Mouse (Mus musculus): ENCODE measurements at regions not wholly inside any gene's neighbourhood (a gene's known extent, or its start where the extent isn't known, plus 50 kb on each side); places are given as distances from the start of the nearest gene placed in this dataset.

DNA sequence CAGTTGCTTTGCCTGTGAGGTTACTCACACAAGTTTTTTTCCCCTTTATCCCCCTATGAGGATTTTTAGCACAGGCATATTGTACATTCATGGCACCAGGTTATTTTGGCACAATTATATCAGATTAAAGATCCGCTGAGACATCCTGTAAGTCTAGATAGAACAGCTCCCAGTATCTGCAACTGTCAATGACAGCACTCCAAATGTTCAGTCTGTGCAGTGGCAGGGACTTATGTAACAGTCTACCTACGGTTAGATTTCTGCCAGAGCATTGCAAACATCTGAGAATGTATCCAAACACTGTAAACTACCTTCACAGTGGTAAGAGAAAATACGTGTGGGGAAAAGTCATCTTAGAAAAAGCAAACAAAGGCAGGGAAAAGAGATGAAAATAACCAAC is 163.5 kb upstream of the Kcnh7 start:
- no peak for DNase-seq (ENCODE audit: low read depth, low spot score)

DNA sequence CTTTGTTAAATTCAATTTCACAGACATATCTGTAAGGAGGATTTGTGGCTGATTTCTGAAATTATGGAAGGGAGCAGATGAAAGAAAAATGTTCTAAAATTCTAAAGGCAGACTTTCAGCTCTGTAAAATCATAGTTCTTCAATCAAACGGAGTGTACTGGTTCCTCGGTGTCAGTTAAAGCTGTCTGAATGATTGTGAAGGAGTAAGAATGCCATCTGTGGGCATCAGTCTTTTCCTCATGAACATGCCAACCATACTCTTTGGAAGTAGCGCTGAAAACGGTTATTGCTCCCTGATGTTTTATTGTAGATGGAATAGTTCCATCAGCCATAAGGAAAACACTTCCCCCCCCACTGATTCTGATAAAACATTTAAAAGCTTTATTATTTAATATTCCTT is 142.7 kb upstream of the Kcnh7 start:
- DNase-seq (ENCODE audit: low read depth, low spot score) = peak; percentile 14

DNA sequence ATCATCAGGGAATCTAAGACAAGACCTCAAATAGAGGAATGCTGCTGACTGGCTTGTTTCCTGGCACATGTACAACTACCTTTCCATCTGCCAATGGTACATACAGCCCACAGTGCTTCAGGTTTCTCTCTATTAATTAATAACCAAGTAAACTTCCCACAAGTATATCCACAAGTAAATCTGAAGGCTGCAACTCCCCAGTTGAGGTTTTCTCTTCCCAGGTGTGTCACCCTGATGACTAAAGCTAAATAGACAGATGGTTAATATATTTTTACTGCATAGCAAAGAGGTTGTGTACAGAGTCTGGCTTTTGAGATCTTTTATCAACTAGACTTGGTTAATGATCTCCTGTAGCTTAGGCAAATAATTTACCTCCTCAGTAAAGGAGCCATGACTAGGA is 96.8 kb upstream of the Kcnh7 start:
- DNase-seq (ENCODE audit: low read depth, low spot score) = no peak

DNA sequence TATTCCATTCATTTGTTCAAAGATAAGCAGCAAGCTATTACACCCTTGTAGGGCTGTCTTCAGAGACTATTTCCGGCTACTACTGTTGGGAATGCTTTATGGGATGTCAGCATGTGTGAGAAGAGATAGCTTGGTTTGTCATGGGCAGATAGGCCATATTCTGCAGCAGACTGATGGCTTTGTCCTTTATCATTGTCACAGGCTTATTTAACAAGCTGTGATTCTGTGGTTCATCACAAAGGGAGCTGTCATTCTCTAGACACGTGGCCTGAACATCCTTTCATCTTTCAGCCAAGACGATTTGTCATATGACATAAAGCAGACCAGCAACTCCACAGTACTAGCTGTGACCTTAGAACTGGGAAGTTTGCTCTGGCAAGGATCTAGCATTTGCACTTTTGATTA is 89.7 kb upstream of the Kcnh7 start:
- DNase-seq (ENCODE audit: low read depth, low spot score) = no peak

DNA sequence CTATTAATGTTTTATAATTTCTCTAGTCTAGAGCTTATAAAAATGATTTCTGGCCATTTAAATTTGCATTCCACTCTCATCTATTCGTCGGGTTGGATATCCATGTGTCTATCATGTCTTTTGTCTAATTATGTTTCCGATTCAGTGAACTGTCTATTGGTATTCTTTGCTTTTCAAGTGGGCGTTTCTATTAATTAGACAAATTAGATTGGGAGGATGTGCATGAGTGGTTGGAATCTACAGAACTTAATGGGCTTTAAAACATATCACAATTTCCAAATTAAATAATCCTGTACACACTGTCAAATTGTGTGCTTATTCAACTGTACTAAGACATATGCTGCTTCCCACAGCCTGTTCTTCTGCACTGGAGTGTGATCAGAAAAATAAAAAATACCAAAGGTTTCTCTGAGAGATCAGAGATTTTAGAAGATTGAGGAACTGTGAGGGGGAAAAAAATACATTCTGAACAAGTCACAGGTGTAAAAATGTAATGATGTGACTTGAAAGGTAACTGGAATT is 62.1 kb upstream of the Kcnh7 start:
- no peak for DNase-seq (ENCODE audit: low read depth, low spot score)

DNA sequence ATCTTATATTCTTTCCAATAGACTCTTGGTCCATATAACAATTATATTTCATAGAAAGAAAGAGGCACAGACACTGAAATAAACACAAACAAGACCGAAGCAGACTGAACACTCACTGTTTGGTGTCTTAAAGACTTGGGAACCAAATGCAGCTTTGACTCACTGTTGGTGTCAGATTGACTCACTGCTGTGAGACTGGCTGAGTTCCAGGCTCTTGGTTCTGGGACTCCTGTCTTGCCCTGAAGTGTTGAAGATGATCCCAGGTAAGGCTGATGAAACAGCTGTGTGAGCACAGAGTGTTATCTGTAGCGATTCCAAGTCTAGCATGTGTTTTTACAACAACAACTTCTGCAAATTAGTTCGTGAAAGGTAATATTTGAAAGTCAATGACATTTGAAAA is 55.2 kb upstream of the Kcnh7 start:
- DNase-seq (ENCODE audit: low read depth, low spot score) = no peak

Measured in brain, embryonic 18.5 days (tissue).